Mouse (Mus musculus) megakaryocyte, adult 5-6 weeks (primary cell): ENCODE data around the gene 9530003J23Rik. TPM values are rescaled to one million over a fixed set of nuclear protein-coding genes. Genes with fewer than 3 reads are reported as not detected.
A peak's percentile ranks its signal among the peaks of the same experiment; 100 is the strongest.
"Not testable (repeated sequence)": the region's sequence is repeated elsewhere in the genome, so short reads cannot be mapped to it uniquely, and the experiment has no call there.

Source experiments
- ATAC-seq: 2 replicates; pipeline ENCODE4 v1.8.0; 2016; ENCODE audit warnings: mild to moderate bottlenecking, inconsistent platforms; ENCODE audit not compliant: poor library complexity, severe bottlenecking
- total RNA-seq, 2 experiments: library from RNA; stranded (forward) in 1 of 2; stranded (reverse) in 1 of 2; fragments of 153-499, 151-499 nt in 1 of 2; fragments of 221-1000, 200-1000 nt in 1 of 2; gene quantifications; 2 replicates each; pipeline versions ENCODE4 v1.2.3 to v1.2.4; 2015 to 2017

The 9530003J23Rik gene
- total RNA-seq, 2 experiments from 2014 or later = not detected

- ATAC-seq = no peak
Measured at GRCm38 (mm10) chr10:117226002-117226401, 12.5 kb downstream of the 9530003J23Rik start.

GRCm38 (mm10) chr10:117225094-117225493 is 13.4 kb downstream of the 9530003J23Rik start:
- ATAC-seq = no peak

DNA sequence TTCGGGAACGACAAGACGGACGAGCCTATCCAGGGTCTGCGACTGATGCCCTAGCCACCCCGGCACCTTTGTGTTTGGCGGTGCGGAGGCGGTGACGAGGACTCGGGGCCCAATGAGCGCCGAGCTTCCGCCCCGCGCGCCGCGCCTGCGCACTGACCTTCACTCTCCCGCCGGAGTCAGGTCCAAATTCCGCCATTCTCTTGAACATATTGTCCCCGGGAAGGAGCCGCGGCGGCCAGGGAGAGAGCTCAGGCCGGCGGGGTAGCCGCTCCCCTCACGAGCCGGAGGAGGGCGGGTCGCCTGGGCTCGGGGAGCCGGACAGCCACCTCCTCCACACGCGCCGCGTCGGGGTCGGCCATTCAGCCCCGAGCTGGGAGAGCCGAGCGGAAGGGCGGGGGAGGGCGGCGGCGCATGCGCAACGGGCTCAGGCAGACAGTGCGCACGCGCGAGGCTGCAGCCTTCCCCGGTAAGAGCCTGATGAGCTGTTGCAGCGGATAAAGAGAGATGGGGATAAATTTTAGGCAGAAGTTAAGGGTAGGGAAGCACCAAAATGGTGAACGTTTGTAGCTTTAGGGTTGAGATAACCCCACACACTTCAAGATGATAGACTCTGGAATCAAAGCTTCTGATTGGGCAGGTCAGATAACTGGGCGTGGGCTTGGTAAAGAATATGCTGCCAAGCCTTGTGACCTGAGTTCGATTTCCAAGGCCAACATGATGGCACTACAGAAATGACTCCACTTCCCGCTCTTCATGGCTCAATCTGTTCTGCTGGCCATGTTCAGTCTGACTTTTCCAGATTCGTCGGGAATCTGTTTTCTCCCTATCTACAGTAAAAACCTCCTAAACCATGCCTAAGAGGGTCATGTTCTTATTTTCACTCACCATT is 14.2 kb downstream of the 9530003J23Rik start, which contains the start of gene Yeats4:
TSS of gene Yeats4 (minus strand) at position 406 of the 889 bp plus-strand sequence.
- ATAC-seq = peak; percentile 93

- no peak for ATAC-seq
Measured at GRCm38 (mm10) chr10:117223758-117224101, 14.8 kb downstream of the 9530003J23Rik start.

DNA sequence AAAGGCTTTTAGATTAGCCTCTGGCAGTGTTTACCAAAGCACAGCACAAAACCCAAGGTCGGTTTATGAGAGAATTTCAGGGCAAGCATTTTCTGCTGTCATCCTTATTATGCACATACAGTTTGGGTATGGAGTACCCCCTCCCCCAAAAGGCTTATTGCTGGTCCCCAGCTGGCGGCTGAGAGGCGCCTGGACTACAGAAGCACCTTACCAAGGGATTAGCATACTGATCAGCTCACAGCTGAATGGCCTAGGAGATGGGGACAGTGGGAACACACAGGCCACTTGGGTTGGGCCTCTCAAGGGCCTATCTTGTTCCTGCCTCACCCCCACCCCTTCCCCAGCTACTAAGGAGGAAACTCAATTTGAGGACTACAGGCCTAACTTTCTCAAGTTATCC is 15.7 kb downstream of the 9530003J23Rik start:
- no peak for ATAC-seq

- no peak for ATAC-seq
Measured at GRCm38 (mm10) chr10:117218351-117218750, 20.2 kb downstream of the 9530003J23Rik start.

DNA sequence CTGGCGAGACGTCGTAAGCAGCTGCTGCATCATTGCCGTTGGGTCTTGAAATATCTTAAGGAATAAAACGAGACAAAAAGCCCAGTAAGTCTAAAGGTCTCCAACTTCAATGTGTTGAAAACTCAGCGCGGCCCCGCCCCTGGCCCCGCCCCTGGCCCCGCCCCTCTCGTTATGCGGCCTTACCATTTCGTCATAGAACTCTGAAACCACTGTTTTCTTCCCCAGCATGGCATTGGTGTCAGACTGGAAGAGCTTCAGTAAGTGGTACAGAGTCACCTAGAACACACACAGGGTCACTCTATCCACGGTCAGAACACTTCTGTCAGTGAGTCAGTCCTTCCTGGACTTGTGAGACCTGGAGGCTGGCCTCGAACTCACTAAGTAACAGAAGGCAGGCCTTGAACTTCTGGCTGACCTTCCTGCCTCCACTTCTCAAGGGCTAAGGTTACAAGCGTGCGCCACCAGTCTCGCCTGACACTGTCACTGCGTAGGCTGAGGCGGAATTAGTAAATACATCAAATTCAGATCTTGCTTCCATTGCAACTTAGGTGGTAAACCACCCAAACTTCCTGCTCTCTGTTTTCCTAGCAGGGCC is 21.2 kb downstream of the 9530003J23Rik start:
- ATAC-seq = peak; percentile 20

DNA sequence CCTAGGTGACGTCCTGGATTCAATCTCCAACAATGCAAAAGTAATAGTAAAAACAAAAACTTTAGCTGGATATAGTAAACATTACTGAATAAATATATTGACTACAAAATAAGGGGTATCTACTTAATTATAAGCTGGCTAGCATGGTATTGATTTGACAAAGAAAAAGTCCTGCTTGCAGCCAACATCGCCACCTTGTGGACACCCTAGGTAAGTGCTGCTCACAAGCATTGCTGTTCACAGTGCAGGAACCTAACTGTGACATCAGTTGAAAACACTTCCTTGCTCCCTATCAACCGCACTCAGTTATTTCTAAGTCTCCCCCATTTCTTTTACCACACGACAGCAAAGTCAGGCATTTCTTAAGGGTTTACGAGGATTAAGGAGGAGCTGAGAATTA is 21.7 kb downstream of the 9530003J23Rik start:
- ATAC-seq = peak; percentile 57

DNA sequence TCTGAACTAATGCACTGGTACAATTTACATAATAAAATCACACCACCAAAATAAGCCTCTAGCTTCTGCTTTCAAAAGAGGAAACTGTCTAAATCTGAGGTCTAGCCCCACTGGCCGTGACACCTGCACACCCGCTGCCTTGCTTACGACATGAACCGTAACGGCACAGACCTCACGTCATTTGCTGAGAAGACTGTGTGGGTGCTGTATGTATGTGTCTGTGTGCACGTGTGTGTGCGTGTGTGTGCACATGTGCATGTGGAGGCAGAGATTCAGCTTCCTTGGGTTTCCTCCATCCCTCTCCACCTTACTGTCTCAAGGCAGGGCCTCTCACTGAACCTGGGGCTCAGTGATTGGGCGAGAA is 22.4 kb downstream of the 9530003J23Rik start:
- ATAC-seq = peak; percentile 86

DNA sequence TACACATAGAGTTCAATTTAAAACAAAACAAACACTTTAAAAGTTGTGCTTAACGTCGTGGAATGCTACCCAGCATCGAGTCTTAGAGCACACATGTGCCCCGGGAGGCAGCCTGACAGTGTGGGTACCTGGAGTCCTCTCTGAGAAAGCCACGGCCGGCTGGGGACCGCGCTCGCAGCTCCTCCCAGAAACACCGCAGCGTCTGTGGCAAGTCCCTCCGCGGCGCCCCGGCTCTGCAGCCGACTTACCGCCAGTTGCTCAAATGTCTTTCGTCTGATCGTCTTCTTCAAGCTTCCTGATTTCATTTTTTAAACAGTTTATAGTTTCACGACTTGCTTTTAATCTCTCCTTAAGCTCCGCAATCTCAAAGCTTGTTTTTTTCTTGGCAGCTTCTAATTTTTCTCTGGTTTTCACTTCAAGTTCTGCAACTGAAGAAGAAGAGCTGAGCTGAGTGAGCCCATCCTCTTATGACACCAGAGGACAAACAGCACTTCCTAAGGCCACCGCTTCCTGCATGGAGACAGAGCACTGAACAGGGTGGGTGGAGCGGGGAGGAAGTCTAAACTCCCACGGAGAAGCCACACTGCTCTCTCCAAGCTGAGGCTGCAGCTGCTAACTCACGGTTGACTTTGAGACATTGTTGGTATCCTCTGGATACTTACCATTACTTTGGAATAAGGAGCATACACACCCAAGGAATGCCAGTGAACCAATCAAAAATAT is 22.9 kb downstream of the 9530003J23Rik start:
- peak; percentile 80 for ATAC-seq

DNA sequence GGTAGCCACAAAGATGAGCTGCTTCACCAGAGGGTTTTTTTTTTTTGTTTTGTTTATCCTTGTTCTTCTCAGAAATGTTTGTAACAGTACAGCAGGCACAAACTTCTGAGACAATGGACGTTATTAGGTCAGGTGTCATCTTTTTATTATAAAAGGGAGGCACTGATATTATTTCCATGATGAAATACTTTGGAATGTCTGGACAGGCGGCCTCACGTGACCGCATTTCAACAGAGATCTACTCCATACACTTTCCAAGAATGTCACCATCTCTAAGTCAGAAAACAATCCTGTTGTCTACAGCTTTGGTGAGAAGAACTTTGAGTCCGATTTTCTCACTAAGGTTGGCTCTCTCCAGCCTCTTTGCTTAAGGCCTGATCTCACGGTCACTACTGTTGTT is 27.5 kb downstream of the 9530003J23Rik start:
- ATAC-seq = no peak

GRCm38 (mm10) chr10:117209469-117209938 is 29.0 kb downstream of the 9530003J23Rik start:
- ATAC-seq = peak; percentile 94

GRCm38 (mm10) chr10:117208787-117209186 is 29.7 kb downstream of the 9530003J23Rik start:
- not testable (repeated sequence) for ATAC-seq

DNA sequence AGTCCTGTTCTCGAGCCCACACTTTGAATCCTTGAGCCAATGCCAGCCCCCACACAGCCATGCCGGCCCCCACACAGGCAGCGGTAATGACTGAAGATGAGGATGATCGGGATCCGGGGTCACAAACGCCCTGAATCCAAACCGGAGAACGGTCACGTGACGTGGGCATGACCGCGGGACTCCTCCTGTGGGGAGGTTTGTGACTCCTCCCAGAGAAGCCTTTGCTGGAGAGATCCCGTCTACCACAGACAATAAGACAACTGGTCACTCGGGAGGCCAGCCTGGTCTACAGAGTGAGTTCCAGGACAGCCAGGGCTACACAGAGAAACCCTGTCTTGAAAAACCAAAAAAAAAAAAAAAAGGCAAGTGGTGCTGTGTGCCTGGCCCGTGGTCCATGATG is 30.3 kb downstream of the 9530003J23Rik start:
- no peak for ATAC-seq

DNA sequence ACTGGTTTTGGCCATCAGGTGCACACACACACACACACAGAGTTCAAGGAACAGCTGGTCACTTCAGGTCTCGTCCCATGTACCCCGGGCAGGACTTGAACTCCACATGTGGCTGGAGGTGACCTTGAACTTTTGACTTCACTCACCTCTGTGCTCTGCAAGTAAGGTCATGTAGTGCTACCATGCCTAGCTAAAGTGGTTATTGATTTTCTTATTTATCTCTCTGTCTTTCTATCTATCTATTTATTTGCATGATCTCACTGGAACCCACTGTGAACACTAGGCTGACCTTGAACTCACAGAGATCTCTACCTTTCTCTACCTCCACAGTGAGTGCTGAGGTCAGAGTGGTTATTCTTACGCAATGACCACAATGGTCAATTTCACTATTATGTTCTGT is 32.4 kb downstream of the 9530003J23Rik start:
- ATAC-seq = no peak

DNA sequence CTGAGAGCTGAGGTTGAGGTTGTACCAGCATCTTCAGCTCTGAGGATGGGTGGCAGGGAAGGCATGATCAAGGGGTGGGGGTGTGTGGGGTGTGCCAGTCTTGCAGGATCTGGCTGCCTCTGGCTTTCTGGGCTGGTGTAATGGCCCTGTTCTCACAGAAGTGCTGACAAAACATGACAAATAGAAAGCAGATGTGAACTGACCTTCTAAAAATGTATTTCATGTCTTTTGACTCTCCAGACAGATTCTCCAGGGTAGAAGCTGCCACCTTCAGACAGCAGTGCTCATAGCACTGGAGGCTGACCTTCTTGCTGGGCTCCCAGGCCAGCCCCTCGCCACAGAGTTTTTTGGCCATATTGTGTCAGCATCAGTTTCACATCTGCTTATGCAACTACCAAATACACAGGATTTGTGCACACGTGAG is 34.9 kb downstream of the 9530003J23Rik start:
- peak; percentile 75 for ATAC-seq

GRCm38 (mm10) chr10:117202981-117203557 is 35.4 kb downstream of the 9530003J23Rik start:
- no peak for ATAC-seq

- ATAC-seq = no peak
Measured at GRCm38 (mm10) chr10:117199701-117200100, 38.8 kb downstream of the 9530003J23Rik start.

- ATAC-seq = no peak
Measured at GRCm38 (mm10) chr10:117196696-117197095, 41.8 kb downstream of the 9530003J23Rik start.

DNA sequence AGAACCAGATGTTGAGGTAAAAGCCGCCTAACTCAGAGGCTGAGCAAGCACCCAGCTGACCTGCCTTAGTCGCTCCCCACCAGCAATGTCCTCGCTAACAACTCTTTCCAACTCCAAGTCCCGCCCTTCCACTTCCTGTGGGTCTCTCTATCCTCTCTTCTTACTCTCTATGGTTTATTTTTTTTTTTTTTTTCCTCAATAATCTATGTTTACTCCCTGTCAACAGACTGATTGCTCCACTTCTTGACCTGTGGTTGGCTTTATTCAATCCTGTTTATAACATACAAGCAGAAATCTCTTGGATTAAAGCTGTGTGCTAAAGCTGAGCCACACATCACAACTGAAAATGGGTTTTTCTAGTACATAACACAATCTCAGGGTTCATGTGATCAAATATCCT is 42.8 kb downstream of the 9530003J23Rik start:
- ATAC-seq = no peak

DNA sequence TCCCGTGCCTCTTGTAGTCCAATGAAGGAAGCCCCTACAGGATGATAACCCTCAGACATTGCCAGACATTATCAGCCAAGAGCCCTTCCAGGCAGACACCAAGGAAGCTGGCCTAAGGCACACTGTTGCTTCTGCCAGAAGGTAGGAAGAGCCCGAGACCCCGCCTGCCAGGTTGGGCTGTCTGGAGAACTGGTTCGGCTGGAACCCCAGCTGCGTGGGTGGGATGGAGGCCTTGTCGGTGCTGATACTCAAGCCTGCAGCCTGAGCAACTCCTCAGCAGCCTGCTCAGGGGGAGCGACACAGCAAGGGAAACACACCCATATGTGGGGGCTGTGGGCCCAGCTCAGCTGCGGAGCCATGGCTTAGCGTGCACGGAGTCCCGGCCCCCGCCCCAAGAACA is 43.5 kb downstream of the 9530003J23Rik start:
- no peak for ATAC-seq
